Mouse (Mus musculus): ENCODE results near the gene Foxo6. TPM values are rescaled to one million over a fixed set of nuclear protein-coding genes. Genes with fewer than 3 reads are reported as not detected.

Foxo6 gene
- polyA plus RNA-seq, 1 experiment: 0.61 TPM

GRCm38 (mm10) chr4:120259356-120260181, 27.6 kb downstream of the Foxo6 start:
- Histone ChIP-seq H3K4me1 (ENCODE audit: control insufficient read depth, insufficient read depth, low read length) (no peaks in the 10 kb centered on the region), H3K9me3 (replicated peaks; ENCODE audit: control insufficient read depth, insufficient read depth, low read length, poor library complexity, severe bottlenecking) (no peaks in the 10 kb centered on the region), H3K36me3 (ENCODE audit: control insufficient read depth, insufficient read depth, low read length, poor library complexity, severe bottlenecking) (no peaks in the 10 kb centered on the region), H3K27me3 (ENCODE audit: control insufficient read depth, insufficient read depth, low read length, poor library complexity, severe bottlenecking) (no peaks in the 10 kb centered on the region), H3K27ac (ENCODE audit: insufficient read depth, low read length) (no peak overlapping the region), H3K4me3 (ENCODE audit: low read depth, low read length) (no peak overlapping the region), H3K9ac (ENCODE audit: low read depth, poor library complexity, severe bottlenecking) (no peak overlapping the region)
- TF ChIP-seq POLR2A (IDR thresholded peaks at IDR 0.05; ENCODE audit: insufficient read depth, low read length) (no peak), CTCF (IDR thresholded peaks at IDR 0.05; ENCODE audit: low read depth, low read length) (no peak), EP300 (IDR thresholded peaks at IDR 0.05; ENCODE audit: insufficient read depth, low read depth, low read length) (no peak)

DNA sequence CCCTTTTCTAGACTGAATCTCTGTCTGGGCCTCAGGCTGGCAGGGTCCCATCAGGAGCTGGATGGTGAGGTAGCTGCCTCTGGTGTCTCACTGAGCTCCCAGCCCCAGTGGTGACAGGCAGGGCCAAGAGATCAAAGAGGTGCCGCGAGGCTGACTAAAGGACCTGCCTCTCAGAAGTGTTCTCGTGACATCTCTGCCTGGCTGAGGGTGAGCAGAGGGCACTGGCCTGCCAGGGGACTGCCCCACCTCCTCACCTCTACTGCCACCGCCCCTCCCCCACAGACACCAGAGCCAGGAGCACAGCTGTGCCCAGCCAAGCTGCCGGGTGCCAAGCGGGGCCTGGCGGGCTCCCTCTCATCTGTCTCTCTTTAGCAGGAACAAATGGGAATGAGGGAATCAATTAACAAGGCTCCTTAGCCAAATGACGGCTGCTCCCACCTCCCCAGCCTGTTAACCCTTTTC, 38.3 kb downstream of the Foxo6 start:
- Histone ChIP-seq H3K4me3 (ENCODE audit: low read depth, low read length) (no peak overlapping the region), H3K4me1 (ENCODE audit: control insufficient read depth, insufficient read depth, low read length) (peaks cover 4% of the 10 kb centered on the region), H3K27ac (ENCODE audit: insufficient read depth, low read length) (no peak overlapping the region), H3K9ac (ENCODE audit: low read depth, poor library complexity, severe bottlenecking) (no peak overlapping the region), H3K27me3 (ENCODE audit: control insufficient read depth, insufficient read depth, low read length, poor library complexity, severe bottlenecking) (no peaks in the 10 kb centered on the region), H3K36me3 (ENCODE audit: control insufficient read depth, insufficient read depth, low read length, poor library complexity, severe bottlenecking) (no peaks in the 10 kb centered on the region), H3K9me3 (replicated peaks; ENCODE audit: control insufficient read depth, insufficient read depth, low read length, poor library complexity, severe bottlenecking) (no peaks in the 10 kb centered on the region)
- TF ChIP-seq POLR2A (IDR thresholded peaks at IDR 0.05; ENCODE audit: insufficient read depth, low read length): no peak
- no peak for TF ChIP-seq CTCF (IDR thresholded peaks at IDR 0.05; ENCODE audit: low read depth, low read length)
- no peak for TF ChIP-seq EP300 (IDR thresholded peaks at IDR 0.05; ENCODE audit: insufficient read depth, low read depth, low read length)

DNA sequence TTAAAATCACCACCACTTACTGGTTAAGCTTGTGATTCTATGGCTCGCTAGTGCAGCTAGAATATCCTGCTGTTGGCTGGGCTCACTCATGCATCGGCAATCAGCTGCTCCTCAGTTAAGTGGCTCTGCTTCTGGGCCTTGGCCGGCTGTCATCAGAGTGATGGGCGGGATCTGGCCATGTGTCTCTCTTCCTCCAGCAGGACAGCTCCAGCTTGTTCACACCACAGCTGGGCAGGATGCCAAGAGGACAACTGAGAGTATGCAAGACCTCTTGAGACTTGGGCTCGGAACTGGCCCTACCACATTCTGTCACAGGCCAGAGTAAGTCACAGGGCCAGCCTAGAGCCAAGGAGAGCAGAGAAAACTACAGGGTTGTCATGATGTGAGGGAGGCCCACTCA, 39.7 kb downstream of the Foxo6 start:
- Histone ChIP-seq H3K4me1 (ENCODE audit: control insufficient read depth, insufficient read depth, low read length) (peaks cover 2% of the 10 kb centered on the region), H3K27me3 (ENCODE audit: control insufficient read depth, insufficient read depth, low read length, poor library complexity, severe bottlenecking) (no peaks in the 10 kb centered on the region), H3K9me3 (replicated peaks; ENCODE audit: control insufficient read depth, insufficient read depth, low read length, poor library complexity, severe bottlenecking) (no peaks in the 10 kb centered on the region), H3K9ac (ENCODE audit: low read depth, poor library complexity, severe bottlenecking) (no peak overlapping the region), H3K36me3 (ENCODE audit: control insufficient read depth, insufficient read depth, low read length, poor library complexity, severe bottlenecking) (no peaks in the 10 kb centered on the region), H3K27ac (ENCODE audit: insufficient read depth, low read length) (no peak overlapping the region), H3K4me3 (ENCODE audit: low read depth, low read length) (no peak overlapping the region)
- no peak for TF ChIP-seq POLR2A (IDR thresholded peaks at IDR 0.05; ENCODE audit: insufficient read depth, low read length)
- TF ChIP-seq CTCF (IDR thresholded peaks at IDR 0.05; ENCODE audit: low read depth, low read length): no peak
- TF ChIP-seq EP300 (IDR thresholded peaks at IDR 0.05; ENCODE audit: insufficient read depth, low read depth, low read length): no peak

- no peaks in the 10 kb centered on the region for H3K9me3 ChIP-seq (replicated peaks; ENCODE audit: control insufficient read depth, insufficient read depth, low read length, poor library complexity, severe bottlenecking)
- no peaks in the 10 kb centered on the region for H3K4me1 ChIP-seq (ENCODE audit: control insufficient read depth, insufficient read depth, low read length)
- TF ChIP-seq EP300 (IDR thresholded peaks at IDR 0.05; ENCODE audit: insufficient read depth, low read depth, low read length): no peak
- no peak for TF ChIP-seq POLR2A (IDR thresholded peaks at IDR 0.05; ENCODE audit: insufficient read depth, low read length)
- TF ChIP-seq CTCF (IDR thresholded peaks at IDR 0.05; ENCODE audit: low read depth, low read length): no peak
- no peak overlapping the region for H3K27ac ChIP-seq (ENCODE audit: insufficient read depth, low read length)
- no peak overlapping the region for H3K4me3 ChIP-seq (ENCODE audit: low read depth, low read length)
- no peaks in the 10 kb centered on the region for H3K27me3 ChIP-seq (ENCODE audit: control insufficient read depth, insufficient read depth, low read length, poor library complexity, severe bottlenecking)
- no peaks in the 10 kb centered on the region for H3K36me3 ChIP-seq (ENCODE audit: control insufficient read depth, insufficient read depth, low read length, poor library complexity, severe bottlenecking)
- no peak overlapping the region for H3K9ac ChIP-seq (ENCODE audit: low read depth, poor library complexity, severe bottlenecking)
Measured at GRCm38 (mm10) chr4:120246086-120246485, 41.1 kb downstream of the Foxo6 start.

DNA sequence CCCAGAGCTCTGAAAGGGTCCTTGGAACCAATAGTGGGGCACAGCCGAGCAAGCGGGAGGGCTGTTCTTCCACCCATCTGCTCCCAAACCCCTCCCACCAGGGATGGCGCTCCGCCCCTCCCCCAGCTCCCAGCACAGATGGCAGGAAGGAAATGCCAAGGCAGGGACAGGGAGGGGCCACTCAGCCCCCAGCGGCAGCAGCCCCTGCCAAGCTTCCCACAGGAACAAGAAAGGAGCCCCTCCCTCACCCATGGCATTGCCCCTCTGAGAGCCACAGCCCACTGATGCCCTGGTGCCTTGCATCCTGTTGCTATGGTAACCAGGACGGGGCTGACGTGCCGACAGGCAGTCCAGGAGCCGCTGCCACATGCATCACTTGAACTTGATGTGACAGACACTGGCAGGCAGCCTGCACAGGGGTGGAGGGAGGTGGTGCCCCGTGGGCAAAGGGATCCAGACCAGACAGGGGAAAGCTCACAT, 44.3 kb downstream of the Foxo6 start:
- H3K27me3 ChIP-seq (ENCODE audit: control insufficient read depth, insufficient read depth, low read length, poor library complexity, severe bottlenecking): no peaks in the 10 kb centered on the region
- H3K9me3 ChIP-seq (replicated peaks; ENCODE audit: control insufficient read depth, insufficient read depth, low read length, poor library complexity, severe bottlenecking): no peaks in the 10 kb centered on the region
- TF ChIP-seq POLR2A (IDR thresholded peaks at IDR 0.05; ENCODE audit: insufficient read depth, low read length) (no peak), CTCF (IDR thresholded peaks at IDR 0.05; ENCODE audit: low read depth, low read length) (no peak), EP300 (IDR thresholded peaks at IDR 0.05; ENCODE audit: insufficient read depth, low read depth, low read length) (no peak)
- no peak overlapping the region for H3K4me3 ChIP-seq (ENCODE audit: low read depth, low read length)
- H3K9ac ChIP-seq (ENCODE audit: low read depth, poor library complexity, severe bottlenecking): no peak overlapping the region
- no peaks in the 10 kb centered on the region for H3K36me3 ChIP-seq (ENCODE audit: control insufficient read depth, insufficient read depth, low read length, poor library complexity, severe bottlenecking)
- no peak overlapping the region for H3K27ac ChIP-seq (ENCODE audit: insufficient read depth, low read length)
- no peaks in the 10 kb centered on the region for H3K4me1 ChIP-seq (ENCODE audit: control insufficient read depth, insufficient read depth, low read length)

DNA sequence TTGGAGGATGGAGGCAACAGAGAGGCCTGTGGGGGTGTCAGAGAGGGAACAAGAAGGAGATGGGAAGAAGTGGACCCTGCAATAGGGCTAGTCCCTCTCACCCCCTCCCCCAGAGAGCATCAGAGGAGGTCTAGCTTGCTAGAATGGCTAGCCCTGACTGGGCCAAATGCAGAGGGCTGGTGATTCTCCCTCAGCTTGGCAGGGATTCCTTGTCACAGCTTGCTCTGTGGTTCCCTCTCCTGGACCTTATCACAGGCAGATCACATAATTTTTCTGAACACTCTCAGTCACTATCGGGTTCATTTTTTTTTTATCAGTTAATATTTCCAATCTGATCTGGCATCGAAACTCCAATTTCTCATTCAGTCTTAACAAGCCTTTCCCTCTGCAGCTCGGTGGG, 46.0 kb downstream of the Foxo6 start:
- TF ChIP-seq EP300 (IDR thresholded peaks at IDR 0.05; ENCODE audit: insufficient read depth, low read depth, low read length) (no peak), CTCF (IDR thresholded peaks at IDR 0.05; ENCODE audit: low read depth, low read length) (no peak), POLR2A (IDR thresholded peaks at IDR 0.05; ENCODE audit: insufficient read depth, low read length) (no peak)
- H3K36me3 ChIP-seq (ENCODE audit: control insufficient read depth, insufficient read depth, low read length, poor library complexity, severe bottlenecking): no peaks in the 10 kb centered on the region
- no peaks in the 10 kb centered on the region for H3K9me3 ChIP-seq (replicated peaks; ENCODE audit: control insufficient read depth, insufficient read depth, low read length, poor library complexity, severe bottlenecking)
- no peak overlapping the region for H3K27ac ChIP-seq (ENCODE audit: insufficient read depth, low read length)
- H3K4me1 ChIP-seq (ENCODE audit: control insufficient read depth, insufficient read depth, low read length): no peaks in the 10 kb centered on the region
- no peak overlapping the region for H3K4me3 ChIP-seq (ENCODE audit: low read depth, low read length)
- no peaks in the 10 kb centered on the region for H3K27me3 ChIP-seq (ENCODE audit: control insufficient read depth, insufficient read depth, low read length, poor library complexity, severe bottlenecking)
- H3K9ac ChIP-seq (ENCODE audit: low read depth, poor library complexity, severe bottlenecking): no peak overlapping the region
